Mouse (Mus musculus) embryonic facial prominence, embryonic 14.5 days (tissue): ENCODE data around the gene Adck2. TPM values are rescaled to one million over a fixed set of nuclear protein-coding genes. Genes with fewer than 3 reads are reported as not detected.

Source experiments
- ATAC-seq: fragments of 200-750 bp; cut with Nextera tagmentation; 2 replicates; pipeline ENCODE4 v1.8.0; 2017; ENCODE audit warnings: low read depth, moderate number of reproducible peaks, moderate TSS enrichment
- DNase-seq: peaks from one replicate; pipeline ENCODE4 v3.0.0-alpha.2; 2015; ENCODE audit warnings: low spot score
- H3K27ac ChIP-seq: fragments of 300-500 bp; sonication (generic); replicated peaks from 2 replicates; pipeline ENCODE4 v1.5.1; 2014; ENCODE audit warnings: low read depth, mild to moderate bottlenecking, low read length, moderate library complexity
- H3K27me3 ChIP-seq: fragments of 300-500 bp; sonication (generic); replicated peaks from 2 replicates; pipeline ENCODE4 v1.6.1; 2014; ENCODE audit warnings: low read length; ENCODE audit not compliant: control insufficient read depth, insufficient read depth
- H3K36me3 ChIP-seq: fragments of 300-500 bp; sonication (generic); 2 replicates; pipeline ENCODE4 v1.6.1; 2014; ENCODE audit warnings: low read length, mixed read lengths; ENCODE audit not compliant: control insufficient read depth, insufficient read depth
- H3K4me1 ChIP-seq: fragments of 300-500 bp; sonication (generic); 2 replicates; pipeline ENCODE4 v1.6.1; 2014; ENCODE audit warnings: antibody characterized with exemption, low read length; ENCODE audit not compliant: control insufficient read depth, insufficient read depth
- H3K4me2 ChIP-seq: fragments of 300-500 bp; sonication (generic); 2 replicates; pipeline ENCODE4 v1.6.1; 2014; ENCODE audit warnings: low read depth, mild to moderate bottlenecking, low read length, moderate library complexity, mixed read lengths
- H3K4me3 ChIP-seq: fragments of 300-500 bp; sonication (generic); 2 replicates; pipeline ENCODE4 v1.5.1; 2014; ENCODE audit warnings: low read depth, mild to moderate bottlenecking, low read length
- H3K9ac ChIP-seq: fragments of 300-500 bp; sonication (generic); 2 replicates; pipeline ENCODE4 v1.6.1; 2014; ENCODE audit warnings: low read depth, mild to moderate bottlenecking, low read length, moderate library complexity, mixed read lengths
- H3K9me3 ChIP-seq: fragments of 300-500 bp; sonication (generic); 2 replicates; pipeline ENCODE4 v1.6.1; 2016; ENCODE audit warnings: low read length; ENCODE audit not compliant: control insufficient read depth
- WGBS: fragments of 180-500 bp; shearing (Covaris S2); extraction: QIAGEN DNeasy Blood & Tissue Kit; methylation state at CpG from one replicate; pipeline ENCODE4 v1.1.7; 2014; 5-methylcytosine and 5-hydroxymethylcytosine counted together
- polyA plus RNA-seq: library from polyadenylated mRNA; unstranded; fragments of >200 nt; fragmentation: Nextera tagmentation; extraction: Ambion mirVana; gene quantifications from 2 replicates; pipeline ENCODE4 v1.2.1, GENCODE M21; 2014

Gene Adck2
- polyA plus RNA-seq, 1 experiment from 2014 or later: 27.3 TPM

DNA sequence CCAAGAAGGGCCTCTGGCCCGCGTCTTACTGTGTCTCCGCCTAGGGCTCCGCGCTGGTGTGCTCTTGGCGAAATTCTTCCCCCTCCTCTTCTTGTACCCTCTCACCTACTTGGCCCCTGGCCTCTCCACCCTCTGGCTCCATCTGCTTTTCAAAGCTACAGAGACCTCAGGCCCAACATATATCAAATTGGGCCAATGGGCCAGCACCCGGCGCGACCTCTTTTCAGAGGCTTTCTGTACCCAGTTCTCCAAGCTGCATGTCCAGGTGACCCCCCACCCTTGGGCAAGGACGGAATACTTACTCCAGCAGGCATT lies 839 bp downstream of the Adck2 start:
- 0 out of 2 replicates have a peak, but pooled peaks have one; percentile 14 for ATAC-seq
- 21% methylated on average over 10 of the region's 10 CpGs for WGBS

DNA sequence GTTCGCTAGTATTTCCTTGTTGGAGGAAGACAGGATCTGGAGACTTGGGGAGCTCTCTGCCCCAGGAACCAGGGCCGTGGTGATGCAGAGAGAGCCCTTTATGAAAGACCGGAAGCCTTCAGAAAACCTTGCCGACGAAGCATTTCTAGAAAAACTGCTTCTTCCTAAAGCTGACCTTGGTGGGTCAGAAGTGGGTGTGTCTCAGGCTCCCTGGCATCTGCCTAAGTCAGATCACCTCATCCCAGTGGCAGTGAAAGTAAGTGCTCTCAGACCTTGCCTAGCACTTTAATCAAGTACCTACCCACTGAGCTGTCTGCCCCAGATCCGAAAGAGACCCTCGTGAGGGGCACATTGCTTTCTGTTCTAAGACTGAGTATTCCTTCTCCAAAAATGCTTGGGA lies 1.3 kb downstream of the Adck2 start:
- Histone ChIP-seq H3K36me3 (peaks cover 33% of the 10 kb centered on the region), H3K27ac (no peak overlapping the region), H3K4me3 (peak overlapping the region; percentile 81), H3K4me2 (peak overlapping the region; percentile 71), H3K4me1 (peaks cover 16% of the 10 kb centered on the region), H3K9ac (peak overlapping the region; percentile 91), H3K9me3 (no peaks in the 10 kb centered on the region), H3K27me3 (no peaks in the 10 kb centered on the region)
- no peak for DNase-seq
- ATAC-seq: no peak
- 68% methylated on average over 7 of the region's 7 CpGs for WGBS

More for the DNA sequence above, 839 bp downstream of the Adck2 start:
- peaks cover 16% of the 10 kb centered on the region for H3K4me1 ChIP-seq
- peak overlapping the region; percentile 81 for H3K4me3 ChIP-seq
- no peak for DNase-seq
- 0 out of 2 replicates have a peak overlapping the region, but pooled peaks have one; percentile 91 for H3K27ac ChIP-seq
- no peaks in the 10 kb centered on the region for H3K9me3 ChIP-seq
- H3K9ac ChIP-seq: peak overlapping the region; percentile 91
- peak overlapping the region; percentile 71 for H3K4me2 ChIP-seq
- peaks cover 29% of the 10 kb centered on the region for H3K36me3 ChIP-seq
- H3K27me3 ChIP-seq: no peaks in the 10 kb centered on the region

DNA sequence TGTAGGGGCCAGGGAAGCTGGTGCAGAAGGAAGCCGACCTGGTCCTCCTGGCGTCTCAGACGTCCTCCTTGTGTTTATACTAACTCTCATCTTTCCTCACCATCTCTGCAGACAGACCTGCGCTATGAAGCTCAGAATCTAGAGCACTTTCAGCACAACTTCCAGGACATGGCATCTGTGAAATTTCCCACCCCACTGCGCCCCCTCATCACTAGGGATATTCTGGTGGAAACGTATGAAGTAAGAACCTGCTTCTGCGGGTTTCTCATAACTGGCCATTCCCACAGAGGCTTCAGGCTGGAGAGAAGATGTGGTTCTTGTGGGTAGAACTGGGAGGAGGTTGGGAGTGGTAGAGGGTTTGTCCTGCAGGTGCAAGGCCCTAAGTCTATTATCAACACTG lies 5.9 kb downstream of the Adck2 start:
- Histone ChIP-seq H3K4me1 (peaks cover 8% of the 10 kb centered on the region), H3K4me3 (no peak overlapping the region), H3K9ac (no peak overlapping the region), H3K27ac (no peak overlapping the region), H3K36me3 (peaks cover 66% of the 10 kb centered on the region), H3K9me3 (no peaks in the 10 kb centered on the region), H3K27me3 (no peaks in the 10 kb centered on the region), H3K4me2 (no peak overlapping the region)
- 77% methylated on average over 7 of the region's 7 CpGs for WGBS
- DNase-seq (no peak), ATAC-seq (no peak)

- no peak overlapping the region for H3K4me2 ChIP-seq
- no peaks in the 10 kb centered on the region for H3K9me3 ChIP-seq
- no peaks in the 10 kb centered on the region for H3K4me1 ChIP-seq
- DNase-seq: no peak
- no peak overlapping the region for H3K9ac ChIP-seq
- no peak for ATAC-seq
- H3K36me3 ChIP-seq: peaks cover 74% of the 10 kb centered on the region
- H3K27me3 ChIP-seq: no peaks in the 10 kb centered on the region
- 84% methylated on average over 2 of the region's 2 CpGs for WGBS
- no peak overlapping the region for H3K4me3 ChIP-seq
- H3K27ac ChIP-seq: no peak overlapping the region
Measured at GRCm38 (mm10) chr6:39580558-39580957, 6.9 kb downstream of the Adck2 start.

DNA sequence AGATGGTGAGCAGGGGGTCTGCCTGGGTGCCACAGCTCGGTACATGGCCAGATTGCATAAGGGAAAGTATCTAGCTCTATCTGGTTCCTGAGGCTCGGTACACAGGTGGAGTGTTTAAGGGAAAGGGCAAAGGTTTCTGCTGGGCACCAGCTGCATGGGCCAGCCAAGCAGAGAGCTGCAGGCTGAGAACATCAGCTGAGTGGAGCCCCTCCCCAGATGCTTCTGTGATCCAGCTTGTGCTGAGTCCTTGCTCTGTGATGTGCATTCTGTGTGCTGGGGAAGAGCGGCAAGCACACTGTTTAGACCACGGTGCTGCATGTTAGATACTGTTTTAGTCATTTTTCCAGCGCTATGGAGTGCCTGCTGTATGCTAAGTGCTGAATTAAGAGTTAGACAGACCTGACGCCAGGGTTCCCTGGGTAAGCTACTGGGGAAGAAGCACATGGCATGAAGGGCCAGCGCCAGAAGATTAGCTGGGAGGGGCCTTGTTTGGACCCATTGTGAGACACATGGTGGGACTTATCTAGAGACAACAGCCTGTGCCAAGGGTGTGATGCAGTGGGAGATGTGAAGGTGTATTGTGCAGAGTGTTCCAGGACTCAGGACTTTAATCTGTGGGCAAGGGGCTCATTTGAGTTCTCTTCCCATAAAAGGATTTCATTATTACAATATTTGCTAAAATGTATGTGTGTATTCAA lies 7.6 kb downstream of the Adck2 start:
- WGBS: 83% methylated on average over 7 of the region's 7 CpGs
- peaks cover 81% of the 10 kb centered on the region for H3K36me3 ChIP-seq
- no peak overlapping the region for H3K27ac ChIP-seq
- no peaks in the 10 kb centered on the region for H3K4me1 ChIP-seq
- no peaks in the 10 kb centered on the region for H3K27me3 ChIP-seq
- no peak overlapping the region for H3K9ac ChIP-seq
- ATAC-seq (no peak), DNase-seq (no peak)
- H3K9me3 ChIP-seq: no peaks in the 10 kb centered on the region
- no peak overlapping the region for H3K4me3 ChIP-seq
- no peak overlapping the region for H3K4me2 ChIP-seq

DNA sequence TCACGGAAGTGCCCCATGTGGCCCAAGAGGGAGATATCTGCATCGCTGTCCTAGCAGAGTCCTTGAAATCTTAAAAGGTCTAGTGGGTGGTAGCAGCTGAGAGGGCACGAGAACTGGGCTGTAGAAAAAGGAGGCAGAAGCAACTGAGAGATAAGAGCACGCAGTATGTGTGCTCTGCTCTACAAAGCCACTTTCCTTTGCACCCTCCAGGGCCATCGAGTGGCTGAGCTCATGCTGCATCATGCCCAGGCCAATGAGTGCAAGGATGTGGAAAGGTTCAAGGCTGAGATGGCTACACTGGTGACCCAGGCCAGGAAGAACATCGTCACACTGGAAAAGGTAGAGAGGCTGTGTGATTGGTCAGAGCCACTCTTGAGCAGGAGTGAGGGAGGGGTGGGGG lies 11.8 kb downstream of the Adck2 start, which contains the start of gene Gm42420:
Gene Gm42420, plus strand, starts transcription at position 237 of the 400 bp plus-strand sequence.
- DNase-seq (no peak), ATAC-seq (no peak)
- 89% methylated on average over 6 of the region's 6 CpGs for WGBS
- Histone ChIP-seq H3K27ac (no peak within 1 kb of the TSS), H3K9me3 (no peaks in the 10 kb centered on the region), H3K4me1 (no peaks in the 10 kb centered on the region), H3K36me3 (peaks cover 70% of the 10 kb centered on the region), H3K4me3 (no peak within 1 kb of the TSS), H3K9ac (no peak within 1 kb of the TSS), H3K27me3 (no peaks in the 10 kb centered on the region), H3K4me2 (no peak within 1 kb of the TSS)

GRCm38 (mm10) chr6:39591481-39591880 lies 17.8 kb downstream of the Adck2 start:
- no peak overlapping the region for H3K9ac ChIP-seq
- WGBS: 94% methylated on average over 4 of the region's 4 CpGs

DNA sequence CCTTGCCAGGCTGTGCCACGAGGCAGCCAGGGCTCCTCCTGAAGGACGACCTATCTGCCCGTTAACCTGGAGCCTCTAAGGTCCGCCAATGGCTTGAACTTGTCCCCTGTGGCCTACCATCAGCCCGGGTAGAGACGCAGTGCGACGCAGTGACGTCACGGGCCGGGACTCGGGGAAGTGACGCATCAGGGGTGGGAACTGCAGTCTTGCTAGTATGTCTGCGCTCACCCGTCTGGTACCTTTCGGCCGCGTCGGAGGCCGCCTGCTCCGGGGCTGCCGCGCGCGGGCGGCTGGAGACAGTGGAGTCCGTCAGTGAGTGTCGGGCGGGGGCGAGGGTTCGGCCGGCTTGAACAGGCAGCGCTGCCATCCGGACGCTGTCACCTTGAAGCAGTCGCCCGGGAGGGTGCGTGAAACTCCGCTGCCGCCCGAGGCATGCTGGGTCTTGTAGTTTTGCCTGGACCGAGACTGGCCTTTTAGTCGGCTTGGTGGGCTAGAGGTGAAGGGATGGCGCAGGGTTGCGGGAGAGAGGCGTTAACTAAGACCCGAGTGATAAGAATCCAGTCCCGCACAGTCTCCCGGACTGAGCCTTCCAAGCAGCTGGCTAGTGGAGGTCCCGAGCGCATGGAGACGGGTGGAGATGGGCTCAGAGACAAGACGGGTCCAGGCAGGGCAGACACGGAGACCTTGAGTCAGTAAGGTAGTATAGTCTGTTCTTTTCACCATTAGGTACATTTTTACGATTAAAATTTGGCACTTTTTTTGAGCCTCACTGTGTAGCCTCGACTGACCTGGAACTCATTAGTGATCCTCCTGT lies 18.9 kb downstream of the Adck2 start, which contains the start of gene Ndufb2:
Gene Ndufb2, plus strand, starts transcription at position 174 of the 814 bp plus-strand sequence.
- H3K9me3 ChIP-seq: no peaks in the 10 kb centered on the region
- peak within 1 kb of the TSS; percentile 84 for H3K4me3 ChIP-seq
- H3K4me1 ChIP-seq: peaks cover 11% of the 10 kb centered on the region
- WGBS: under 1% methylated on average over 41 of the region's 56 CpGs
- peak; percentile 97 for DNase-seq
- peak within 1 kb of the TSS; percentile 89 for H3K9ac ChIP-seq
- peak within 1 kb of the TSS; percentile 92 for H3K27ac ChIP-seq
- peaks cover 34% of the 10 kb centered on the region for H3K36me3 ChIP-seq
- H3K27me3 ChIP-seq: no peaks in the 10 kb centered on the region
- H3K4me2 ChIP-seq: peak within 1 kb of the TSS; percentile 82
- peak; percentile 99 for ATAC-seq

More at GRCm38 (mm10) chr6:39591481-39591880, 17.8 kb downstream of the Adck2 start:
- H3K4me1 ChIP-seq: peaks cover 11% of the 10 kb centered on the region
- peaks cover 28% of the 10 kb centered on the region for H3K36me3 ChIP-seq
- H3K9me3 ChIP-seq: no peaks in the 10 kb centered on the region
- no peak overlapping the region for H3K27ac ChIP-seq
- no peak overlapping the region for H3K4me3 ChIP-seq
- ATAC-seq (no peak), DNase-seq (no peak)
- H3K4me2 ChIP-seq: no peak overlapping the region; the same call in 1 of the 2 replicates
- H3K27me3 ChIP-seq: no peaks in the 10 kb centered on the region
